Mouse (Mus musculus) large intestine, adult 2 months (tissue): ENCODE results near the gene Srp9. TPM values are rescaled to one million over a fixed set of nuclear protein-coding genes. Genes with fewer than 3 reads are reported as not detected.

ENCODE experiments used
- DNase-seq: peaks from one replicate; pipeline ENCODE4 v3.0.0-alpha.2; 2012; ENCODE audit warnings: low read depth, low spot score
- WGBS: fragments of 180-500 bp; shearing (Covaris S2); methylation state at CpG from one replicate; pipeline ENCODE4 v1.1.7; 2018; 5-methylcytosine and 5-hydroxymethylcytosine counted together
- polyA plus RNA-seq: library from polyadenylated mRNA; depleted of rRNA; stranded (reverse); fragments of >200 nt; gene quantifications from 2 replicates; pipeline ENCODE4 v1.2.3, GENCODE M21; 2012

Srp9 gene
- polyA plus RNA-seq, 1 experiment: 38.0 TPM

GRCm38 (mm10) chr1:182102706-182103105, 21.8 kb upstream of the Srp9 start:
- DNase-seq: no peak

GRCm38 (mm10) chr1:182103436-182103835, 21.1 kb upstream of the Srp9 start:
- whole genome bisulfite sequencing: 84% methylated on average over 11 of the region's 11 CpGs
- no peak for DNase-seq

GRCm38 (mm10) chr1:182105023-182105422, 19.5 kb upstream of the Srp9 start:
- DNase-seq: no peak
- WGBS: 62% methylated on average over 3 of the region's 3 CpGs

GRCm38 (mm10) chr1:182107251-182107650, 17.3 kb upstream of the Srp9 start:
- no peak for DNase-seq
- 85% methylated on average over 9 of the region's 9 CpGs for WGBS

- no peak for DNase-seq
- 61% methylated on average over 13 of the region's 13 CpGs for WGBS
Measured at GRCm38 (mm10) chr1:182108397-182109099, 16.0 kb upstream of the Srp9 start.

- WGBS: 91% methylated on average over 11 of the region's 11 CpGs
- no peak for DNase-seq
Measured at GRCm38 (mm10) chr1:182110185-182110584, 14.4 kb upstream of the Srp9 start.

- WGBS: 72% methylated on average over 15 of the region's 15 CpGs
- no peak for DNase-seq
Measured at GRCm38 (mm10) chr1:182110708-182111385, 13.7 kb upstream of the Srp9 start.

- no peak for DNase-seq
- WGBS: 61% methylated on average over 14 of the region's 14 CpGs
Measured at GRCm38 (mm10) chr1:182111386-182112317, 12.9 kb upstream of the Srp9 start.

- 76% methylated on average over 15 of the region's 15 CpGs for WGBS
- DNase-seq: no peak
Measured at GRCm38 (mm10) chr1:182112385-182112784, 12.2 kb upstream of the Srp9 start.

- 96% methylated on average over 11 of the region's 11 CpGs for whole genome bisulfite sequencing
- DNase-seq: no peak
Measured at GRCm38 (mm10) chr1:182113131-182113530, 11.4 kb upstream of the Srp9 start.

GRCm38 (mm10) chr1:182113587-182114500, 10.7 kb upstream of the Srp9 start:
- DNase-seq: no peak
- WGBS: 66% methylated on average over 19 of the region's 19 CpGs

GRCm38 (mm10) chr1:182115197-182115596, 9.3 kb upstream of the Srp9 start:
- no peak for DNase-seq
- 13% methylated on average over 5 of the region's 5 CpGs for WGBS

- no peak for DNase-seq
- WGBS: 13% methylated on average over 7 of the region's 7 CpGs
Measured at GRCm38 (mm10) chr1:182115651-182116408, 8.7 kb upstream of the Srp9 start.

- no peak for DNase-seq
- WGBS: 77% methylated on average over 4 of the region's 4 CpGs
Measured at GRCm38 (mm10) chr1:182122413-182122812, 2.1 kb upstream of the Srp9 start.

- peak; percentile 61 for DNase-seq
- WGBS: under 1% methylated on average over 33 of the region's 33 CpGs
Measured at GRCm38 (mm10) chr1:182124924-182125368, 409 bp downstream of the Srp9 start.

GRCm38 (mm10) chr1:182130830-182131229, 6.3 kb downstream of the Srp9 start:
- DNase-seq: no peak
- 48% methylated on average over 2 of the region's 2 CpGs for WGBS

GRCm38 (mm10) chr1:182137204-182138125, 12.9 kb downstream of the Srp9 start:
- no peak for DNase-seq
- 39% methylated on average over 28 of the region's 28 CpGs for WGBS
